Mouse (Mus musculus) neural tube, embryonic 12.5 days (tissue): ENCODE data around the gene Sgpp2. TPM values are rescaled to one million over a fixed set of nuclear protein-coding genes. Genes with fewer than 3 reads are reported as not detected.
A peak's percentile ranks its signal among the peaks of the same experiment; 100 is the strongest.

Experiments used
- ATAC-seq: fragments of 200-750 bp; cut with Nextera tagmentation; 2 replicates; pipeline ENCODE4 v1.8.0; 2017; ENCODE audit warnings: low read depth, mild to moderate bottlenecking, moderate TSS enrichment, moderate library complexity; ENCODE audit not compliant: low FRiP score
- H3K27ac ChIP-seq: fragments of 300-500 bp; sonication (generic); 2 replicates; pipeline ENCODE4 v1.5.1; 2016
- H3K27me3 ChIP-seq: fragments of 300-500 bp; sonication (generic); replicated peaks from 2 replicates; pipeline ENCODE4 v1.6.1; 2016; ENCODE audit warnings: mild to moderate bottlenecking
- H3K36me3 ChIP-seq: fragments of 300-500 bp; sonication (generic); 2 replicates; pipeline ENCODE4 v1.6.1; 2016; ENCODE audit warnings: mild to moderate bottlenecking
- H3K4me1 ChIP-seq: fragments of 300-500 bp; sonication (generic); 2 replicates; pipeline ENCODE4 v1.6.1; 2016
- H3K4me2 ChIP-seq: fragments of 300-500 bp; sonication (generic); replicated peaks from 2 replicates; pipeline ENCODE4 v1.6.1; 2016; ENCODE audit warnings: mild to moderate bottlenecking
- H3K4me3 ChIP-seq: fragments of 300-500 bp; sonication (generic); 2 replicates; pipeline ENCODE4 v1.5.1; 2016
- H3K9ac ChIP-seq: fragments of 300-500 bp; sonication (generic); 2 replicates; pipeline ENCODE4 v1.6.1; 2016; ENCODE audit warnings: mild to moderate bottlenecking
- H3K9me3 ChIP-seq: fragments of 300-500 bp; sonication (generic); 2 replicates; pipeline ENCODE4 v1.6.1; 2016; ENCODE audit warnings: mild to moderate bottlenecking
- WGBS: fragments of 180-500 bp; shearing (Covaris S2); methylation state at CpG from one replicate; pipeline ENCODE4 v1.1.7; 2016; 5-methylcytosine and 5-hydroxymethylcytosine counted together
- polyA plus RNA-seq: library from polyadenylated mRNA; unstranded; fragments of >200 nt; fragmentation: Nextera tagmentation; extraction: Ambion mirVana; gene quantifications from 2 replicates; pipeline ENCODE4 v1.2.1, GENCODE M21; 2016

The Sgpp2 gene
- polyA plus RNA-seq: 1.2 and 2.1 TPM in 2 replicates

DNA sequence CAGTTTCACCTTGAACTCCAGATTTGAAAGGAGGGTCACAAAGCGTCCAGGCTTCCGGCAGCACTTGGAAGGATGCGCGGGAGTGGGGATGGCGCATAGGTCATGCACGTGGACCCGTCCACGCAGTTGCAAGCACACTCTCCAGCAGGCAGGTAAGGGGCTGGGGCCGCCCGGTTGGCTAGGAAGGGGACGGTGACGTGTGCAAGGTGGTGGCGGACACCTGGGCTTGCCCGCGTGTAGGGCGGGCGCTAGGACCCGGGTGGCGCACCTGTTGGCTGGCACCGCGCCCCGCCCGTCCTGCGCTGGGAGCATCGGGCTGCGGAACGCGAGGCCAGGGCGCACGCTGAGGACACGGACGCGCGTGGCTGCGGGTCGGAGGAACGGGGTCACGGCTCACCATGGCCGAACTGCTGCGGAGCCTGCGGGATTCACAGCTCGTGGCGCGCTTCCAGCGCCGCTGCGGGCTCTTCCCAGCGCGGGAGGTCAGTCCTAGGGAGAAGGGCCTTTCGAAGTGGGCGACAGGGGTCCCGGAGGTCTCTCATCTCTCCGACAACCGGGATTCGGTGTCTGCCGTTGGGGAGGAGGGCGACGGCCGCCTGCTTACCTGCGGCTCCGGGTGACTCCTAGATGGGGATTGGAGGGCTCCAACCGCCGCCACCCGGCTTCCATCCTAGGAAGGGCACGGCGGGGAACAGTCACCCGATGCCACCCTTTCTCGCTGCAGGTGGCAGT is at the start of gene Sgpp2:
Gene Sgpp2, plus strand, starts transcription at position 325 of the 732 bp plus-strand sequence.
- no peak within 1 kb of the TSS for H3K27ac ChIP-seq
- WGBS: under 1% methylated on average over 67 of the region's 68 CpGs
- no peaks in the 10 kb centered on the region for H3K9me3 ChIP-seq
- H3K4me1 ChIP-seq: peaks cover 24% of the 10 kb centered on the region
- H3K27me3 ChIP-seq: peaks cover 35% of the 10 kb centered on the region
- peak within 1 kb of the TSS; percentile 48 for H3K9ac ChIP-seq
- ATAC-seq: peak; percentile 61
- H3K4me3 ChIP-seq: peak within 1 kb of the TSS; percentile 57
- peak within 1 kb of the TSS; percentile 94 for H3K4me2 ChIP-seq
- H3K36me3 ChIP-seq: no peaks in the 10 kb centered on the region

GRCm38 (mm10) chr1:78267519-78267918 is 42.6 kb upstream of the Sgpp2 start:
- Histone ChIP-seq H3K4me3 (no peak overlapping the region), H3K27me3 (no peaks in the 10 kb centered on the region), H3K27ac (no peak overlapping the region), H3K4me2 (no peak overlapping the region), H3K9ac (no peak overlapping the region), H3K36me3 (no peaks in the 10 kb centered on the region), H3K4me1 (no peaks in the 10 kb centered on the region), H3K9me3 (no peaks in the 10 kb centered on the region)
- ATAC-seq: no peak
- 69% methylated on average over 5 of the region's 5 CpGs for WGBS

DNA sequence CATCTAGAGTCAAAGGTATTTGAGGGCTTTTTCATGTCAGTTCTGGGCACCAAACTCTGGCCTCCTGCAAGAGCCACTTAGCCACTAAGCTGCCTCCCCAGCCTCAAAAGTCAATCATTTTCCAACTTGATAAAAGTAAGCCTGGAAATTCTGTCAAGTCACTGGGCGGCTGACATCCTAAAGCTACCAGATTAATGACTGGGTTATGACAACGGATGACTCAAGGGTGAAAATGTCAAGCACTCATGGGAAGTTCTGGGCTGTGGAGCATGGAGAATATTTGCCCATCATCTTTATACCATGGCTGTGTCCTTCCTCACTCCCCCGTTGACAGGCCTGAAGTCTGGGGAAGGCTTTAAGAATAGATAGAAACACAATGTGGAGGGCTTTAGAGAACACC is 37.2 kb upstream of the Sgpp2 start:
- Histone ChIP-seq H3K9ac (no peak overlapping the region), H3K36me3 (no peaks in the 10 kb centered on the region), H3K9me3 (no peaks in the 10 kb centered on the region), H3K27me3 (no peaks in the 10 kb centered on the region), H3K4me1 (no peaks in the 10 kb centered on the region), H3K4me2 (no peak overlapping the region), H3K27ac (no peak overlapping the region), H3K4me3 (no peak overlapping the region)
- 91% methylated on average over 3 of the region's 3 CpGs for WGBS
- no peak for ATAC-seq

DNA sequence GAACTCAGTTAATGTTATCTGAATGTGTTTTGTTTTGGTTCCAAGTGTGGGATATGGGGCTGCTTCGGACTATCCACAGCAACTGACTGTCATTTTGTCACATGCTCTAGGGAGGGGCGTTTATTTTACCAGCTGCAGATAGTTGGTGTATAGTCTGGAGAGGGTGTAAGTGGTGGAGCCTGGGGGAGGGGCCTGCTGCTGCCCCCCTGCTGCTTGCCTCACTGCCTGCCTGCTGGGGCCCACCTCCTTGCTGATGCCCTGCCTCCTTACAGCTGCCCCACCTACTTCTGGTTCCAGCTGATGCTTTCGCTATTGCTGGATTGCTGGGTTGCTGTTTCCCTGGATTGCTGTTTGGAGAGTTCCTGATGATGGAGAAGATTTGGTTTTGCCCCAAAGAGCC is 31.0 kb upstream of the Sgpp2 start:
- Histone ChIP-seq H3K9ac (no peak overlapping the region), H3K4me1 (no peaks in the 10 kb centered on the region; the same call in 1 of the 2 replicates), H3K4me3 (no peak overlapping the region), H3K27ac (no peak overlapping the region), H3K4me2 (no peak overlapping the region), H3K9me3 (no peaks in the 10 kb centered on the region), H3K27me3 (no peaks in the 10 kb centered on the region), H3K36me3 (no peaks in the 10 kb centered on the region)
- WGBS: 29% methylated on average over 3 of the region's 3 CpGs
- 0 out of 2 replicates have a peak, but pooled peaks have one; percentile 21 for ATAC-seq

- H3K4me1 ChIP-seq: no peaks in the 10 kb centered on the region
- no peak overlapping the region for H3K4me3 ChIP-seq
- no peaks in the 10 kb centered on the region for H3K9me3 ChIP-seq
- H3K27me3 ChIP-seq: no peaks in the 10 kb centered on the region
- no peak overlapping the region for H3K4me2 ChIP-seq
- no peak overlapping the region for H3K27ac ChIP-seq
- no peak for ATAC-seq
- WGBS: 91% methylated on average over 3 of the region's 3 CpGs
- no peak overlapping the region for H3K9ac ChIP-seq
- no peaks in the 10 kb centered on the region for H3K36me3 ChIP-seq
Observed at GRCm38 (mm10) chr1:78292397-78292796, 17.7 kb upstream of the Sgpp2 start.

- Histone ChIP-seq H3K4me3 (no peak overlapping the region), H3K27ac (no peak overlapping the region), H3K36me3 (no peaks in the 10 kb centered on the region), H3K9ac (no peak overlapping the region), H3K4me1 (no peaks in the 10 kb centered on the region), H3K4me2 (no peak overlapping the region), H3K9me3 (no peaks in the 10 kb centered on the region), H3K27me3 (no peaks in the 10 kb centered on the region)
- WGBS: 82% methylated on average over 7 of the region's 7 CpGs
- no peak for ATAC-seq
Observed at GRCm38 (mm10) chr1:78299670-78300225, 10.4 kb upstream of the Sgpp2 start.

GRCm38 (mm10) chr1:78308688-78309087 is 1.5 kb upstream of the Sgpp2 start:
- H3K27me3 ChIP-seq: peaks cover 35% of the 10 kb centered on the region

DNA sequence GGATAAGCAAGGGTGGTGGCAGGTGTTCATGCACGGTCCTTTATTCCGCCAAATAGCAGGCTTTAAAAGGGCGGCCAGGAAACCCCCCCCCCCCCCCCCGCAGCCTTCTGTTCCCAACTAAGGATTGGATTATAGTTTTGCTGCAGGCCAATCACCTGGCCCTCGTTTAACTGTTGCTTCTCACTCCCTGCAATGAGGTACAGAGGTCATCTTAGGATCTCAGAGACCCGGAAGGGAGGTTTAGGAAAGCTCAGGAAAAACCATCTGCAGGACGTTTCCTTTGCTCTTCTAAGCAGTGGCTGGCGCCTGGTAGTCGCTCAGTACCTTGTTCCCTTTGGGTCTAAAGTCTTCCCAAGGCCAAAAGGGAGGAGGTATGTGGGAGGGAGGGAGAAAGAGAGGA is 865 bp upstream of the Sgpp2 start:
- Histone ChIP-seq H3K4me2 (peak overlapping the region; percentile 94; the same call in 1 of the 2 replicates), H3K4me1 (peaks cover 24% of the 10 kb centered on the region), H3K9ac (no peak overlapping the region), H3K9me3 (no peaks in the 10 kb centered on the region), H3K27ac (no peak overlapping the region), H3K27me3 (peaks cover 35% of the 10 kb centered on the region), H3K4me3 (no peak overlapping the region), H3K36me3 (no peaks in the 10 kb centered on the region)
- 3% methylated on average over 9 of the region's 9 CpGs for WGBS
- ATAC-seq: no peak

More at GRCm38 (mm10) chr1:78308688-78309087, 1.5 kb upstream of the Sgpp2 start:
- H3K4me1 ChIP-seq: peaks cover 24% of the 10 kb centered on the region
- no peak overlapping the region for H3K4me3 ChIP-seq
- H3K9me3 ChIP-seq: no peaks in the 10 kb centered on the region
- H3K36me3 ChIP-seq: no peaks in the 10 kb centered on the region
- H3K9ac ChIP-seq: no peak overlapping the region
- no peak for ATAC-seq
- no peak overlapping the region for H3K4me2 ChIP-seq
- no peak overlapping the region for H3K27ac ChIP-seq
- WGBS: 86% methylated on average over 1 of the region's 1 CpGs

- Histone ChIP-seq H3K4me2 (peak overlapping the region; percentile 94), H3K27me3 (peaks cover 35% of the 10 kb centered on the region), H3K9ac (no peak overlapping the region), H3K36me3 (no peaks in the 10 kb centered on the region), H3K4me1 (peaks cover 24% of the 10 kb centered on the region), H3K27ac (no peak overlapping the region), H3K9me3 (no peaks in the 10 kb centered on the region), H3K4me3 (peak overlapping the region; percentile 57)
- ATAC-seq: peak; percentile 82
- under 1% methylated on average over 17 of the region's 17 CpGs for WGBS
Observed at GRCm38 (mm10) chr1:78310861-78311341, 756 bp downstream of the Sgpp2 start.

- Histone ChIP-seq H3K27ac (no peak overlapping the region), H3K4me3 (no peak overlapping the region)
- ATAC-seq: no peak
Observed at GRCm38 (mm10) chr1:78311482-78311881, 1.3 kb downstream of the Sgpp2 start.

GRCm38 (mm10) chr1:78312917-78313316 is 2.8 kb downstream of the Sgpp2 start:
- Histone ChIP-seq H3K9ac (no peak overlapping the region), H3K4me2 (no peak overlapping the region), H3K4me1 (peaks cover 24% of the 10 kb centered on the region), H3K27ac (no peak overlapping the region), H3K27me3 (peaks cover 35% of the 10 kb centered on the region), H3K9me3 (no peaks in the 10 kb centered on the region), H3K36me3 (no peaks in the 10 kb centered on the region), H3K4me3 (no peak overlapping the region)
- 64% methylated on average over 4 of the region's 4 CpGs for WGBS
- ATAC-seq: no peak

More at GRCm38 (mm10) chr1:78311482-78311881, 1.3 kb downstream of the Sgpp2 start:
- peak overlapping the region; percentile 94 for H3K4me2 ChIP-seq
- peaks cover 35% of the 10 kb centered on the region for H3K27me3 ChIP-seq
- no peaks in the 10 kb centered on the region for H3K36me3 ChIP-seq
- H3K9me3 ChIP-seq: no peaks in the 10 kb centered on the region
- 2% methylated on average over 7 of the region's 7 CpGs for WGBS
- peaks cover 24% of the 10 kb centered on the region for H3K4me1 ChIP-seq
- H3K9ac ChIP-seq: no peak overlapping the region

GRCm38 (mm10) chr1:78313961-78314360 is 3.8 kb downstream of the Sgpp2 start:
- no peak overlapping the region for H3K4me2 ChIP-seq
- H3K36me3 ChIP-seq: no peaks in the 10 kb centered on the region
- H3K27me3 ChIP-seq: peaks cover 29% of the 10 kb centered on the region
- H3K4me1 ChIP-seq: peaks cover 24% of the 10 kb centered on the region
- no peak for ATAC-seq
- H3K4me3 ChIP-seq: no peak overlapping the region
- H3K9ac ChIP-seq: no peak overlapping the region
- H3K27ac ChIP-seq: no peak overlapping the region
- WGBS: 91% methylated on average over 4 of the region's 4 CpGs
- no peaks in the 10 kb centered on the region for H3K9me3 ChIP-seq
